Mouse (Mus musculus) thymus, adult 2 months (tissue): Measurements from ENCODE around the gene Ccdc92.

Experiments
- CTCF ChIP-seq: fragments of 200-500 bp; IDR thresholded peaks from 2 replicates; pipeline ENCODE4 v1.5.1; 2012; ENCODE audit warnings: mild to moderate bottlenecking, control low read depth, low read length, moderate library complexity, borderline replicate concordance; ENCODE audit not compliant: control insufficient read depth, poor library complexity, insufficient read depth; ENCODE audit errors: extremely low read depth
- POLR2A ChIP-seq: fragments of 200-500 bp; IDR thresholded peaks from 2 replicates; pipeline ENCODE4 v1.6.1; 2012; ENCODE audit warnings: mild to moderate bottlenecking, low read length, control low read depth, moderate library complexity; ENCODE audit not compliant: control insufficient read depth, poor library complexity, insufficient read depth; ENCODE audit errors: extremely low read depth

DNA sequence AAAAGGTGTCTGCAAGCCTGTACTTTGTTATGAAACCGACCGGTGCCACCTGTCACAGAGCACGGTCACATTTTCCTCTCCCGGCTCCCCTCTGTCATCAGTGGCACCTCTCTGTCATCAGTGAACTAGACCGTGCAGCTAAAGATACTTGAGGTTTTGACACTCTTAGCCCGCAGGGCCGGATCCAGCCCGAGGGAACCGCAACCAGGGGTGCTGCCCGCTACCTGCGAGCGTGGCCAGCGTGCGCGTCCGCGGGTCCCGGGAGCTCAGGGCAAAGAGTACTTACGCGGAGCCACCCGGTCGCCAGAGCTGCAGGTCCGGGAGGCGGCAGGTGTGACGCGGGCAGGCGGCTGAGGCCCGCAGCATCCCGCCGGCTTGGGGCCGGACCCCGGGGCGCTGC is 761 bp downstream of the Ccdc92 start:
- no peak for TF ChIP-seq CTCF
- TF ChIP-seq POLR2A = no peak
